Mouse (Mus musculus) kidney, embryonic 16.5 days (tissue): ENCODE measurements around the gene 0610010K14Rik. TPM values are rescaled to one million over a fixed set of nuclear protein-coding genes. Genes with fewer than 3 reads are reported as not detected.
A peak's percentile ranks its signal among the peaks of the same experiment; 100 is the strongest.

Source experiments
- ATAC-seq: fragments of 200-750 bp; cut with Nextera tagmentation; 2 replicates; pipeline ENCODE4 v1.8.0; 2017; ENCODE audit warnings: moderate TSS enrichment; ENCODE audit not compliant: low FRiP score, low TSS enrichment
- H3K27ac ChIP-seq: fragments of 300-500 bp; sonication (generic); 2 replicates; pipeline ENCODE4 v1.5.1; 2014; ENCODE audit warnings: low read length
- H3K27me3 ChIP-seq: fragments of 300-500 bp; sonication (generic); 2 replicates; pipeline ENCODE4 v1.6.1; 2014; ENCODE audit warnings: low read length, control low read depth, mixed read lengths; ENCODE audit not compliant: insufficient read depth
- H3K36me3 ChIP-seq: fragments of 300-500 bp; sonication (generic); 2 replicates; pipeline ENCODE4 v1.6.1; 2014; ENCODE audit warnings: low read length, control low read depth, mixed read lengths; ENCODE audit not compliant: insufficient read depth
- H3K4me1 ChIP-seq: fragments of 300-500 bp; sonication (generic); 2 replicates; pipeline ENCODE4 v1.6.1; 2014; ENCODE audit warnings: low read length, control low read depth, mixed read lengths; ENCODE audit not compliant: insufficient read depth
- H3K4me2 ChIP-seq: fragments of 300-500 bp; sonication (generic); replicated peaks from 2 replicates; pipeline ENCODE4 v1.6.1; 2014; ENCODE audit warnings: low read depth, low read length
- H3K4me3 ChIP-seq: fragments of 300-500 bp; sonication (generic); 2 replicates; pipeline ENCODE4 v1.5.1; 2014; ENCODE audit warnings: mild to moderate bottlenecking, low read length
- H3K9ac ChIP-seq: fragments of 300-500 bp; sonication (generic); replicated peaks from 2 replicates; pipeline ENCODE4 v1.6.1; 2014; ENCODE audit warnings: low read length
- H3K9me3 ChIP-seq: fragments of 300-500 bp; sonication (generic); 2 replicates; pipeline ENCODE4 v1.6.1; 2016; ENCODE audit warnings: low read length, control low read depth
- WGBS: fragments of 180-500 bp; shearing (Covaris S2); extraction: QIAGEN DNeasy Blood & Tissue Kit; methylation state at CpG from one replicate; pipeline ENCODE4 v1.1.7; 2014; 5-methylcytosine and 5-hydroxymethylcytosine counted together
- polyA plus RNA-seq: library from polyadenylated mRNA; unstranded; fragments of >200 nt; fragmentation: Nextera tagmentation; extraction: Ambion mirVana; gene quantifications from 2 replicates; pipeline ENCODE4 v1.2.1, GENCODE M21; 2015

The 0610010K14Rik gene
- polyA plus RNA-seq, 1 experiment from 2014 or later: 170 TPM

DNA sequence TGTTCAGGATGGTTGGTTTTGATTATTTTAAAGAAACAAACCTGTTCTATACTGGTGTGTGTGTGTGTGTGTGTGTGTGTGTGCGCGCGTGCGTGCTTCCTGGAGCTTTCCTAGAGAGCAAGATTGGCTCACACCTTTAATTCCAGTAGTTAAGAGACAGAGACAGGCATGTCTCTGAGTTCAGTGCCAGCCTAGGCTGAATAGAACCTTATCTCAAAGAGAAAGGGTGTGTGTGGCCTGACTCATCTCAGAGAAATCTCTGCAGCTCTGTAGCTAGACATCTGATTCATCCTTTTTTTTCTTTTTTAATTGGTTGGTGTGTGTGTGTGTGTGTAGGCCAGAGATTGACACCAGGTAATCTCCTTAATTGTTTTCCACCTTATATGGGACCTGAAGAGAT lies 21.3 kb upstream of the 0610010K14Rik start:
- ATAC-seq: no peak
- H3K27ac ChIP-seq: no peak overlapping the region
- 82% methylated on average over 4 of the region's 4 CpGs for WGBS

DNA sequence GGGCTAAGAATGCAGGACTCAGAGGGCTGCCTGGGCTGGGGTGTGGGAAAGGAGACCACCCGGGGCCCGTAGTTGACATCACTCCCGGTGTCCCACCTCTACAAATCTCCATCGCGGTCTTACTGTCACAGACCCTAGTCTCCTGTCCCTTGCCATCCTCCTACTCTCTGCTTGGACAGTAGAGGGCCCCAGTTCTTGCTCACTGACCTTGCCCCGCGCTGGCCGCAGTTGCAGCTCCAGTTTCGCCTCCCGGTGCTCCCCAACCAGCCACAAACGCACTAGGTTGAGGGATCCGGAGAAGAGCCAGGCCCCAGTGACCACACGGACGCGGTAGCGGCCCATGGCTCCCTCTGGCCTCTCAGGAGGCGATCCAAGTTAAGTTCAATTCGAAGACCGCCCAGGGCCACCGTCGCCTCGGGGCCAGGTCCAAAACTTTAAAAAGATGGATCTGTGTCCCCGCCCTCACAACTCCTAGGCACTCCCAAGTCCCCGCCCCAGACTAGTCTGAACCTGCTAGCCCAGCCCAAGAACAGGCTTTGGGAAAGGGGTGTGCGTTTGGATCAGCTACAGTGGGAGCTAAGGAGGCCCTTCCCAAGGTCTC lies 17.3 kb upstream of the 0610010K14Rik start, which contains the start of gene Alox12:
Gene Alox12, minus strand, starts transcription at position 423 of the 601 bp plus-strand sequence.
- H3K27me3 ChIP-seq: peaks cover 36% of the 10 kb centered on the region

More for the DNA sequence above, 21.3 kb upstream of the 0610010K14Rik start:
- Histone ChIP-seq H3K4me1 (peaks cover 5% of the 10 kb centered on the region; the same call in 1 of the 2 replicates), H3K9ac (no peak overlapping the region), H3K36me3 (no peaks in the 10 kb centered on the region), H3K9me3 (no peaks in the 10 kb centered on the region), H3K4me2 (no peak overlapping the region), H3K27me3 (peaks cover 16% of the 10 kb centered on the region), H3K4me3 (no peak overlapping the region)

DNA sequence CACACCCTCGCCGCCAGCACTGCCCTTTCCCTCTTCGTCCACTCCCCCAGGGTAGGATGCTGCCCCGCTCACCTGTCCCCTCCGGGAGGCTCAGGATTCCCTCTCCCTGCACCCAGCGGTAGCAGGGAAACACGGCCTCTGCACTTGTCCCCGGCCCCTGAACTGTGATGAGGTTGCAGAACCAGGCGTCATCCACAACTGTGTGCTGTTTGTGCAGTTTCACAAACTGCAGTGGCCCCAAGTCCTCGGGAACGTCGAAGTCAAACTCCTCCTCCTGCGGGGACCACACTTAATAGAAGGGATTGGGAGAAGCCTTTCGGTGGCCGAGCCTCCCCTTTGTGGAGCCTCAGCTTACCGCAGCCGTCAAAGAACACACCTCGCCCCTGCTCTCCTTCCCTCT lies 16.6 kb upstream of the 0610010K14Rik start:
- no peak overlapping the region for H3K27ac ChIP-seq
- peak overlapping the region; percentile 43 for H3K4me3 ChIP-seq
- H3K9ac ChIP-seq: peak overlapping the region; percentile 50
- H3K4me2 ChIP-seq: peak overlapping the region; percentile 60
- H3K27me3 ChIP-seq: peaks cover 36% of the 10 kb centered on the region
- no peak for ATAC-seq
- H3K4me1 ChIP-seq: peaks cover 5% of the 10 kb centered on the region; the same call in 1 of the 2 replicates
- WGBS: 2% methylated on average over 18 of the region's 18 CpGs
- H3K36me3 ChIP-seq: no peaks in the 10 kb centered on the region
- no peaks in the 10 kb centered on the region for H3K9me3 ChIP-seq

More for the DNA sequence above, 17.3 kb upstream of the 0610010K14Rik start, which contains the start of gene Alox12:
- peak; percentile 77 for ATAC-seq
- Histone ChIP-seq H3K9ac (peak within 1 kb of the TSS; percentile 50), H3K36me3 (no peaks in the 10 kb centered on the region), H3K27ac (no peak within 1 kb of the TSS), H3K4me2 (peak within 1 kb of the TSS; percentile 60), H3K4me3 (peak within 1 kb of the TSS; percentile 43), H3K9me3 (no peaks in the 10 kb centered on the region), H3K4me1 (peaks cover 5% of the 10 kb centered on the region; the same call in 1 of the 2 replicates)
- 1% methylated on average over 25 of the region's 25 CpGs for WGBS

DNA sequence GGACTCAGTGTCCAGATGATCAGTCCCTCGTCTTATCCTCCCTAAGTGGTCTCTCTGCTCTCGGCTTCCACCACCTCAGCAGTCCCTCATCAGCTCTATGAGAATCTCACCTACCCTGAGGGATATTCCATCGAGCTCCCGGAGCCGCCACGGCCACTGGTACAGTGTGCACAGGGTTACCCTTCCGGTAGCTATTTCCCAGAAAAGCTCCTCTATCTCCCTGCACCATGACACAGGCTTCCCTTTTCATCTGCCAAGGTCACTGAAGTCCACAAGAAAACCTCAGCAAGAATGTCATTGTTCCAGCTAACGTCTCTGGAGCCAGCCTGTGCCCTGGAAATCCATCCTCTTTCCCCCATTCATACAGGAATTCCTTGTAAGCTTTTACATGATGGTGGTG lies 14.1 kb upstream of the 0610010K14Rik start:
- no peaks in the 10 kb centered on the region for H3K9me3 ChIP-seq
- peaks cover 47% of the 10 kb centered on the region for H3K27me3 ChIP-seq
- H3K9ac ChIP-seq: no peak overlapping the region
- no peak overlapping the region for H3K4me2 ChIP-seq
- H3K4me3 ChIP-seq: no peak overlapping the region
- no peaks in the 10 kb centered on the region for H3K36me3 ChIP-seq
- H3K4me1 ChIP-seq: peaks cover 5% of the 10 kb centered on the region; the same call in 1 of the 2 replicates
- 70% methylated on average over 8 of the region's 8 CpGs for WGBS
- no peak for ATAC-seq
- H3K27ac ChIP-seq: no peak overlapping the region

DNA sequence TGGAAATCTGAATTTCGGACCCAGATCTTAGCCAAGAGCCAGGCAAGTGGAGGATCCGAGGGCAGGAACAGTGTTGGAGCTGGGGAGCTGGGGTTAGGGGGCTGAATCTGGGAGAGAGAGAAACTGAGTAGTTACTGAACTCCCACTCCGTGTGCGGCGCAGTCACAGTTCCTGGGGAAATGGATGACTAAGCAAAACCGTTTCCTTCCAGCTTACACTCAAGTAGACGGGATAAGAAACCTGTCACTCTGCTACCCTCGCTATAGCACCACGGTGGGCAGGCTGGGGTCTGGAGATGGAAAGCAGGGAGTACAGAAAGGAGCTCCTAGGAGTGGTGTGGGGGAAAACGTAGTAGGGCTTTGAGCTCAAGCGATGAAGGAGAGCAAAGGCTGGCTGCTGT lies 12.4 kb upstream of the 0610010K14Rik start:
- ATAC-seq: no peak
- Histone ChIP-seq H3K4me1 (peaks cover under 1% of the 10 kb centered on the region; the same call in 1 of the 2 replicates), H3K9me3 (no peaks in the 10 kb centered on the region), H3K4me3 (no peak overlapping the region), H3K36me3 (no peaks in the 10 kb centered on the region), H3K4me2 (no peak overlapping the region), H3K27me3 (peaks cover 42% of the 10 kb centered on the region), H3K9ac (no peak overlapping the region), H3K27ac (no peak overlapping the region)
- 66% methylated on average over 11 of the region's 11 CpGs for WGBS

DNA sequence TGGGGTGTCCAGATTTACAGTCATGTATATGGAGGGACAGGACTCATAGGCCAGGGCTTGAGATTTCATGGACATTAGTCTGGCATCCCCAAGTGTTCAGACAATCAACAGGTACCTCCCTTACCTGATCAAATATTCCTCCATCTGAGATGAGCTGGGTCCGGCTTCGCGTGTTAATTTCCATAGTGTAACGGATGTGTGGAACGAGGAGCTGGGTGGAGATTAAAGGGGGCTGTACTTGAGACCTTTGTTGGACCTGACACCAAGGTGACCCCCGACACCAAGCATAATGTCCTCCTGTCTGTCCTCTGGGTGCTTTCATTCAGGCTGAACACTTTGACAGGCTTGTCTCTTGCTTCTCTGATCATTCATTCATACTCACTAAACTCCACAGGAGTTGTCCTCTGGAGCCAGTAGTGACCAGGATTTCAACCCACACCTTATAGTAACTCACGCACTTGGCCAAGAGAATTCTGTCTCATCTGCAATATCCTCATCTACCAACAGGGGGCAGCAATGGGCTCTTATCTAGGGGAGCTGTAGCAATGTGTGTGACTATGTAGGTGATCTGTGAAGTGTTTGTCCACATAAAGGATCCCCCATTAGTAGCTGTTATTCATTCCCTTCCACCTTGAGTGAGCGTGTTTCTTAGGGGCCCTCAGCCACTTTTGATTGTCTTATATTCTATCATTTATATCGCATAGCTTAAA lies 9.6 kb upstream of the 0610010K14Rik start:
- no peak overlapping the region for H3K27ac ChIP-seq
- no peaks in the 10 kb centered on the region for H3K4me1 ChIP-seq
- no peak for ATAC-seq
- peaks cover 16% of the 10 kb centered on the region for H3K27me3 ChIP-seq
- H3K36me3 ChIP-seq: no peaks in the 10 kb centered on the region
- no peak overlapping the region for H3K4me2 ChIP-seq
- no peaks in the 10 kb centered on the region for H3K9me3 ChIP-seq
- H3K4me3 ChIP-seq: no peak overlapping the region
- 52% methylated on average over 9 of the region's 9 CpGs for WGBS
- no peak overlapping the region for H3K9ac ChIP-seq

DNA sequence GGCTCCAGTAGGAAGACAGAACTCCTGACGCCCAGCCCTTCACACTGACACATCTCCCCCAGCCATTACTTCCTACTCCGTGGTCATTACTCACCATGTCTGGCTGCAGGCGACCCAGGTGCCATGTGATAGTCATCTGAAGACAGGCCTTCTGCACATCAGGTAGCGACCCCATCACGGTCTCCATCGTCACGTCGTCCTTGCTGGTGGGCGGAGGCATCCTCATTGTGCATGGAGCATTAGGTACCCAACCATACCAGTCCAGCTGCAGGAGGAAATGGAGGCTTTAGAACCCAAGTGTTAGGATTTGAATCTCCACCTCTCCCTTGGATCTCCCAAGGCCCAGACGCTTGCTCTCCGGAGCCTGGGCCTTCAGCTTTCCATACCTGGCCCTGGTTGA lies 4.9 kb upstream of the 0610010K14Rik start:
- no peaks in the 10 kb centered on the region for H3K36me3 ChIP-seq
- H3K4me3 ChIP-seq: no peak overlapping the region
- no peaks in the 10 kb centered on the region for H3K9me3 ChIP-seq
- peaks cover 14% of the 10 kb centered on the region; the same call in 1 of the 2 replicates for H3K4me1 ChIP-seq
- 69% methylated on average over 11 of the region's 11 CpGs for WGBS
- H3K27me3 ChIP-seq: peaks cover 4% of the 10 kb centered on the region; the same call in 1 of the 2 replicates
- H3K27ac ChIP-seq: no peak overlapping the region
- no peak overlapping the region for H3K4me2 ChIP-seq
- H3K9ac ChIP-seq: no peak overlapping the region
- no peak for ATAC-seq

DNA sequence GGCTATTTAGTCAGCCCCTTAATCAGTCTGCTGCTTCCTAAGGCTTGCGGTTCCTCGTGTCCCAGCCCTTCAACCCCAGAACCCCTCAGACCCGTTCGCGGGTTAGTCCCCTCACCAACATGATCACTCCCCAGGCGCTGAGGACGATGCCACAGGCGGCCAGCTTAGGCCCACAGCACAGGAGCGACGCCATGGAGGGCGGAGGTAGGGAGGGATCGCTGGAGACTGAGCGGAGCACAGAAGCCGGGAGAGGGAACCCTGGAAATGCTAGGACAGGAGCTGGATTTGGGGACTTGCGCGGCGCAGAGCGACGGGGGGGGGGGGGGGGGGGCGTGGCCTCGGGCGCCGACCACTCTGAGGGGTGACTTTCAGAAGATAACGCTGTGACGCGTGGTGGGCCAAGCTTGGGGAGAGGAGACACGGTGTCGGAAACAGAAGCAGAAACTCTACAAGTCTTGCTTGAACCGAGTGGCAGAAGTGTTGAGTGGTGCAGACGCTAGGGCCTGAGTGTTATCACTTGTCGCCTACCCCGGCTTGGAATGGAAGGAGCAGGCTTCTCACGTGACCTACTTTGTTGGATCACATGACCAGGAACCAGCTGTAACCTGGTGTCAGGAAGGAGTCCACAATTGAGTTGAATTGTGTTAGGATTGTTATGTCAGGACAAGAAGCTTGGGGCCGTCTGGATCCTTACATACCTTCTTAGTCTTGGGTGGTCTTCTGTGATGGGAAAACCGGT lies 2.0 kb upstream of the 0610010K14Rik start, which contains the start of the genes Gm21988 and Rnasek:
Gene Gm21988, minus strand, starts transcription at position 290 of the 739 bp plus-strand sequence.
Gene Rnasek, minus strand, starts transcription at position 302 of the 739 bp plus-strand sequence.
- no peaks in the 10 kb centered on the region for H3K27me3 ChIP-seq
- under 1% methylated on average over 34 of the region's 35 CpGs for WGBS

DNA sequence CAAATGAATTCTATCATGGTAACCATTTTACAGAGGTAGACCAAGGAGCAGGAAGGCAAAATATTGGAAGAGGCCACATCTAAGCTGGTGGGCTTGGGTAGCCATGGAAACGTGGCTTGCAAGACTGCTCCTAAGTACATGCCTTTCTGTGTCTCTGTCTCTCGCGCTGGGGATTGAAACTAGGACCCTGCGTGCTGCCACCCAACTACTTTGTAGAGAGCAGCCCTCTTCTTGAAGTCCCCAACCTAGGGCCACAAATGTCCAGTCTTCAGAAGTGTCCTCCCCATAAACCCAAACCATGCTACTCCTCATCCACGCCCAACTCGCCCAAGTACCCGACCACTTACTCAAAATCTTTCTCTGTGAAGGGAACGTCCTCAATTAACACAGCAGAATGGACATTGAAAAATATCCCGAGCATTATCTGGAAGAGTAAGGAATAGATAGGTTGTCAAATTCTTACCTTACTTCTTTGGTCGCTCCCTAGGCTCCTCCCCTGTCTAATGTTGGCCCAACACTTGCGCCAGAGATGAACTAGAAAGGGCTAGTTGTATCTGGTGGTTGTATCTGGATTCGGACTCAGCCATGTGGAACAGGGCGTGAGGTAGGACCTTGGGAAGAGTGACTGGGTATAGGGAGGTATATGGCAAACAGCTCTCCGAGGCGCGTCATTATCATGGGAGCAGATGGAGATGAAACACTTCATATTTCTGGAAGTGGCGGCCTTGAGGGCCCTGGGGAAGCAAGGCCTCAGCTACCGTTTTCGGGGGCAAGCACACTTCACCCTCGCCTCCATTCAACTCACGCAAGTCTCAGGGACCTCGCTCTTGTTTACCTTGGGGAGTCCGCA lies 1.1 kb upstream of the 0610010K14Rik start:
- Histone ChIP-seq H3K4me3 (peak overlapping the region; percentile 99), H3K4me2 (peak overlapping the region; percentile 96), H3K9me3 (no peaks in the 10 kb centered on the region), H3K27me3 (no peaks in the 10 kb centered on the region), H3K9ac (peak overlapping the region; percentile 96), H3K36me3 (peaks cover 11% of the 10 kb centered on the region; the same call in 1 of the 2 replicates), H3K27ac (peak overlapping the region; percentile 93), H3K4me1 (peaks cover 34% of the 10 kb centered on the region)
- no peak for ATAC-seq
- WGBS: 12% methylated on average over 23 of the region's 23 CpGs

More for the DNA sequence above, 2.0 kb upstream of the 0610010K14Rik start, which contains the start of the genes Gm21988 and Rnasek:
- no peaks in the 10 kb centered on the region for H3K9me3 ChIP-seq
- peak within 1 kb of the TSS; percentile 96 for H3K9ac ChIP-seq
- H3K27ac ChIP-seq: peak within 1 kb of the TSS; percentile 93
- peaks cover 8% of the 10 kb centered on the region; the same call in 1 of the 2 replicates for H3K36me3 ChIP-seq
- H3K4me1 ChIP-seq: peaks cover 29% of the 10 kb centered on the region
- peak within 1 kb of the TSS; percentile 96 for H3K4me2 ChIP-seq
- ATAC-seq: peak; percentile 25
- H3K4me3 ChIP-seq: peak within 1 kb of the TSS; percentile 99
